Mouse (Mus musculus) MEL (cell line): ENCODE data around the gene Atoh8. TPM values are rescaled to one million over a fixed set of nuclear protein-coding genes. Genes with fewer than 3 reads are reported as not detected.
A peak's percentile ranks its signal among the peaks of the same experiment; 100 is the strongest.

Experiments used
- DNase-seq: peaks from one replicate; pipeline ENCODE4 v3.0.0; 2011; ENCODE audit warnings: low read depth, low spot score
- H3K27ac ChIP-seq: 2 replicates; pipeline ENCODE4 v1.5.1; 2012; ENCODE audit warnings: low read depth, mild to moderate bottlenecking, control low read depth, low read length, moderate library complexity; ENCODE audit not compliant: control insufficient read depth
- H3K27me3 ChIP-seq, 2 experiments: fragments of 150-350 bp in 1 of 2; sonication (generic) in 1 of 2; 2 replicates each; pipeline ENCODE4 v1.6.1; 2012; ENCODE audit warnings: low read length in 2 of 2, mild to moderate bottlenecking in 2 of 2, improper control_type of control experiment in 1 of 2, moderate library complexity in 1 of 2; ENCODE audit not compliant: insufficient read depth in 2 of 2, control insufficient read depth in 1 of 2
- H3K36me3 ChIP-seq, 2 experiments: 2 replicates each; pipeline ENCODE4 v1.6.1; 2012 to 2014; ENCODE audit warnings: low read length in 2 of 2, improper control_type of control experiment in 1 of 2, inconsistent platforms in 1 of 2, mild to moderate bottlenecking in 1 of 2; ENCODE audit not compliant: insufficient read depth in 2 of 2, control insufficient read depth in 1 of 2
- H3K4me1 ChIP-seq, 2 experiments: fragments of 150-350 bp in 1 of 2; sonication (generic) in 1 of 2; 2 replicates each; pipeline ENCODE4 v1.6.1; 2012; ENCODE audit warnings: low read length in 2 of 2, improper control_type of control experiment in 1 of 2, mild to moderate bottlenecking in 1 of 2; ENCODE audit not compliant: insufficient read depth in 2 of 2, control insufficient read depth in 1 of 2
- H3K4me3 ChIP-seq, 2 experiments: fragments of 150-350 bp in 1 of 2; sonication (generic) in 1 of 2; 2 replicates each; pipeline ENCODE4 v1.5.1; 2012; ENCODE audit warnings: low read depth in 2 of 2, low read length in 2 of 2, mild to moderate bottlenecking in 2 of 2, moderate library complexity in 2 of 2, control low read depth in 1 of 2, improper control_type of control experiment in 1 of 2; ENCODE audit not compliant: control insufficient read depth in 1 of 2, insufficient read depth in 1 of 2
- H3K79me2 ChIP-seq: 2 replicates; pipeline ENCODE4 v1.6.1; 2012; ENCODE audit warnings: mild to moderate bottlenecking, low read length, moderate library complexity; ENCODE audit not compliant: control insufficient read depth, poor library complexity, insufficient read depth
- H3K9ac ChIP-seq: 2 replicates; pipeline ENCODE4 v1.6.1; 2012; ENCODE audit warnings: low read depth, mild to moderate bottlenecking, control low read depth, low read length, moderate library complexity; ENCODE audit not compliant: control insufficient read depth, poor library complexity, severe bottlenecking
- H3K9me3 ChIP-seq: fragments of 150-350 bp; sonication (generic); replicated peaks from 2 replicates; pipeline ENCODE4 v1.6.1; 2012; ENCODE audit warnings: mild to moderate bottlenecking, low read length, improper control_type of control experiment, moderate library complexity; ENCODE audit not compliant: insufficient read depth
- BHLHE40 ChIP-seq: IDR thresholded peaks from 2 replicates; pipeline ENCODE4 v1.6.1; 2012; ENCODE audit warnings: low read depth, mild to moderate bottlenecking, inconsistent platforms, low read length, improper control_type of control experiment, borderline replicate concordance
- CHD1 ChIP-seq: IDR thresholded peaks from 2 replicates; pipeline ENCODE4 v1.6.1; 2012; ENCODE audit warnings: low read depth, mild to moderate bottlenecking, inconsistent platforms, low read length, improper control_type of control experiment
- CHD2 ChIP-seq: IDR thresholded peaks from 2 replicates; pipeline ENCODE4 v1.6.1; 2011; ENCODE audit warnings: low read length, improper control_type of control experiment
- CTCF ChIP-seq, 3 experiments: IDR thresholded peaks in 2 of 3; conservative IDR thresholded peaks in 1 of 3; 2 replicates each; pipeline ENCODE4 v1.5.1; 2011 to 2012; ENCODE audit warnings: low read length in 3 of 3, low read depth in 2 of 3, mild to moderate bottlenecking in 2 of 3, improper control_type of control experiment in 1 of 3, inconsistent platforms in 1 of 3, mixed read lengths in 1 of 3, moderate library complexity in 1 of 3; ENCODE audit not compliant: control insufficient read depth in 1 of 3, insufficient read depth in 1 of 3, poor library complexity in 1 of 3, severe bottlenecking in 1 of 3
- E2F4 ChIP-seq: IDR thresholded peaks from 2 replicates; pipeline ENCODE4 v1.6.1; 2011; ENCODE audit warnings: low read depth, low read length, improper control_type of control experiment, borderline replicate concordance
- ELF1 ChIP-seq: IDR thresholded peaks from 2 replicates; pipeline ENCODE4 v1.6.1; 2014; ENCODE audit warnings: low read depth, mild to moderate bottlenecking, inconsistent platforms, low read length, improper control_type of control experiment, moderate library complexity
- EP300 ChIP-seq, 2 experiments: IDR thresholded peaks; 2 replicates each; pipeline ENCODE4 v1.6.1; 2011; ENCODE audit warnings: improper control_type of control experiment in 2 of 2, low read length in 2 of 2, low read depth in 1 of 2, mild to moderate bottlenecking in 1 of 2
- ETS1 ChIP-seq: IDR thresholded peaks from 2 replicates; pipeline ENCODE4 v1.6.1; 2012; ENCODE audit warnings: low read depth, mild to moderate bottlenecking, inconsistent platforms, low read length, improper control_type of control experiment, moderate library complexity
- GABPA ChIP-seq: IDR thresholded peaks from 2 replicates; pipeline ENCODE4 v1.6.1; 2012; ENCODE audit warnings: low read depth, mild to moderate bottlenecking, inconsistent platforms, low read length, improper control_type of control experiment, moderate library complexity
- GATA1 ChIP-seq: IDR thresholded peaks from 2 replicates; pipeline ENCODE4 v1.6.1; 2011; ENCODE audit warnings: low read depth, low read length, improper control_type of control experiment
- JUND ChIP-seq: IDR thresholded peaks from 2 replicates; pipeline ENCODE4 v1.6.1; 2011; ENCODE audit warnings: low read depth, mild to moderate bottlenecking, improper control_type of control experiment, low read length
- KAT2A ChIP-seq: conservative IDR thresholded peaks from 2 replicates; pipeline ENCODE4 v1.6.1; 2012; ENCODE audit warnings: low read depth, low read length, improper control_type of control experiment, inconsistent platforms
- MAFK ChIP-seq: IDR thresholded peaks from 2 replicates; pipeline ENCODE4 v1.6.1; 2011; ENCODE audit warnings: low read depth, mild to moderate bottlenecking, low read length, improper control_type of control experiment, borderline replicate concordance
- MAZ ChIP-seq: IDR thresholded peaks from 2 replicates; pipeline ENCODE4 v1.6.1; 2012; ENCODE audit warnings: low read depth, mild to moderate bottlenecking, inconsistent platforms, low read length, improper control_type of control experiment
- MEF2A ChIP-seq: IDR thresholded peaks from 2 replicates; pipeline ENCODE4 v1.6.1; 2014; ENCODE audit warnings: low read depth, mild to moderate bottlenecking, inconsistent platforms, low read length, improper control_type of control experiment; ENCODE audit not compliant: poor library complexity, insufficient replicate concordance, severe bottlenecking; ENCODE audit errors: extremely low read depth
- MXI1 ChIP-seq: IDR thresholded peaks from 2 replicates; pipeline ENCODE4 v1.6.1; 2011; ENCODE audit warnings: mild to moderate bottlenecking, low read depth, low read length, improper control_type of control experiment
- MYB ChIP-seq: IDR thresholded peaks from 2 replicates; pipeline ENCODE4 v1.6.1; 2011; ENCODE audit warnings: mild to moderate bottlenecking, low read depth, low read length, improper control_type of control experiment
- MYC ChIP-seq: IDR thresholded peaks from 2 replicates; pipeline ENCODE4 v1.6.1; 2011; ENCODE audit warnings: low read depth, mild to moderate bottlenecking, low read length, improper control_type of control experiment, moderate library complexity
- NELFE ChIP-seq: IDR thresholded peaks from 2 replicates; pipeline ENCODE4 v1.6.1; 2011; ENCODE audit warnings: low read depth, low read length, improper control_type of control experiment
- NRF1 ChIP-seq: IDR thresholded peaks from 2 replicates; pipeline ENCODE4 v1.6.1; 2014; ENCODE audit warnings: low read depth, mild to moderate bottlenecking, inconsistent platforms, low read length, improper control_type of control experiment, moderate library complexity; ENCODE audit not compliant: poor library complexity, insufficient read depth, severe bottlenecking
- POLR2A ChIP-seq, 2 experiments: IDR thresholded peaks; 2 replicates each; pipeline ENCODE4 v1.6.1; 2011 to 2012; ENCODE audit warnings: low read length in 2 of 2, mild to moderate bottlenecking in 2 of 2, control low read depth in 1 of 2, improper control_type of control experiment in 1 of 2, low read depth in 1 of 2, moderate library complexity in 1 of 2; ENCODE audit not compliant: control insufficient read depth in 1 of 2, insufficient read depth in 1 of 2, poor library complexity in 1 of 2
- RAD21 ChIP-seq: IDR thresholded peaks from 2 replicates; pipeline ENCODE4 v1.6.1; 2011; ENCODE audit warnings: mild to moderate bottlenecking, low read depth, low read length, improper control_type of control experiment
- RCOR1 ChIP-seq: IDR thresholded peaks from 2 replicates; pipeline ENCODE4 v1.6.1; 2012; ENCODE audit warnings: low read depth, mild to moderate bottlenecking, inconsistent platforms, low read length, improper control_type of control experiment
- TAL1 ChIP-seq: IDR thresholded peaks from 2 replicates; pipeline ENCODE4 v1.6.1; 2012; ENCODE audit warnings: mild to moderate bottlenecking, inconsistent platforms, low read length, moderate library complexity, mixed read lengths
- TBP ChIP-seq: IDR thresholded peaks from 2 replicates; pipeline ENCODE4 v1.8.0; 2011; ENCODE audit warnings: low read depth, low read length, improper control_type of control experiment
- TCF12 ChIP-seq: IDR thresholded peaks from 2 replicates; pipeline ENCODE4 v1.6.1; 2014; ENCODE audit warnings: low read depth, mild to moderate bottlenecking, inconsistent platforms, low read length, improper control_type of control experiment, moderate library complexity
- UBTF ChIP-seq: IDR thresholded peaks from 2 replicates; pipeline ENCODE4 v1.6.1; 2012; ENCODE audit warnings: low read depth, mild to moderate bottlenecking, inconsistent platforms, low read length, improper control_type of control experiment, moderate library complexity, borderline replicate concordance; ENCODE audit not compliant: insufficient read depth
- USF1 ChIP-seq: IDR thresholded peaks from 2 replicates; pipeline ENCODE4 v1.6.1; 2014; ENCODE audit warnings: low read depth, mild to moderate bottlenecking, inconsistent platforms, low read length, improper control_type of control experiment, moderate library complexity
- USF2 ChIP-seq, 2 experiments: IDR thresholded peaks; 2 replicates each; pipeline ENCODE4 v1.6.1; 2011 to 2012; ENCODE audit warnings: improper control_type of control experiment in 2 of 2, low read length in 2 of 2, borderline replicate concordance in 1 of 2, inconsistent platforms in 1 of 2, low read depth in 1 of 2, mild to moderate bottlenecking in 1 of 2; ENCODE audit not compliant: insufficient read depth in 1 of 2
- ZC3H11A ChIP-seq: IDR thresholded peaks from 2 replicates; pipeline ENCODE4 v1.6.1; 2012; ENCODE audit warnings: low read depth, mild to moderate bottlenecking, inconsistent platforms, low read length, improper control_type of control experiment
- ZKSCAN1 ChIP-seq: IDR thresholded peaks from 2 replicates; pipeline ENCODE4 v1.6.1; 2012; ENCODE audit warnings: low read depth, mild to moderate bottlenecking, inconsistent platforms, low read length, improper control_type of control experiment, moderate library complexity
- ZMIZ1 ChIP-seq: IDR thresholded peaks from 2 replicates; pipeline ENCODE4 v1.6.1; 2012; ENCODE audit warnings: low read depth, mild to moderate bottlenecking, inconsistent platforms, low read length, improper control_type of control experiment, moderate library complexity
- polyA plus RNA-seq, 2 experiments: library from polyadenylated mRNA; stranded (reverse) in 1 of 2; unstranded in 1 of 2; fragments of >175 nt in 1 of 2; fragments of >200 nt in 1 of 2; gene quantifications; 2 replicates each; pipeline versions ENCODE4 v1.2.1 to v1.2.4; 2012; ENCODE audit warnings: low replicate concordance in 2 of 2, low read depth in 1 of 2; ENCODE audit not compliant: insufficient read length in 2 of 2, insufficient read depth in 1 of 2, missing spikeins in 1 of 2
- total RNA-seq: library from RNA; depleted of rRNA; stranded (reverse); fragments of 300-350 nt; gene quantifications from 2 replicates; pipeline ENCODE4 v1.2.3, GENCODE M21; 2012

Gene Atoh8
- total and polyA plus RNA-seq, 3 experiments = not detected

DNA sequence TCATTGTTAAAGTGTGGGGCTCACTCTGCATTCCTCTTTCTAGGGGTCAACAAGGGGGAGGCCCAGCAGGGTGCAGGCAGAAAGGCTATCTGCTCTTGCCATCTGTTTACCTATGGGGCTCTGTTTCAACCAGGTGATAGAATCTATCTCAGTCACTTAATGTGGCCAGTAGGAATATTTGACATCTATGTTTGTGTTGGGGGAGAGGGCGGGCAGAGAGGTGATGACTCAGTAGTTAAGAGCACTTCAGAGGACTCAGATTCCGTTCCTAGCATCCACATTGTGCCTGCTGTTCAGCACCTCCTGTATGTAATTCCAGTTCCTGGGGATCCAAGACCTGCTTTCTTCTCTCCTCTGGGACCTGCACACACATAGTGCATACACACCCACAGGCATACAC, 4.7 kb upstream of the Atoh8 start:
- no peaks in the 10 kb centered on the region for H3K4me1 ChIP-seq
- H3K79me2 ChIP-seq = no peaks in the 10 kb centered on the region
- no peak overlapping the region for H3K27ac ChIP-seq
- DNase-seq = no peak
- H3K9me3 ChIP-seq = no peaks in the 10 kb centered on the region
- no peaks in the 10 kb centered on the region for H3K36me3 ChIP-seq
- peaks cover 9 to 15% of the 10 kb centered on the region in 2 experiments for H3K27me3 ChIP-seq
- H3K9ac ChIP-seq = no peak overlapping the region
- no peak overlapping the region for H3K4me3 ChIP-seq
- no peak for TF ChIP-seq MYC
- TF ChIP-seq MXI1 = no peak
- TF ChIP-seq USF1 = no peak
- TF ChIP-seq NRF1 = no peak
- no peak for TF ChIP-seq ELF1
- no peak for TF ChIP-seq TCF12

DNA sequence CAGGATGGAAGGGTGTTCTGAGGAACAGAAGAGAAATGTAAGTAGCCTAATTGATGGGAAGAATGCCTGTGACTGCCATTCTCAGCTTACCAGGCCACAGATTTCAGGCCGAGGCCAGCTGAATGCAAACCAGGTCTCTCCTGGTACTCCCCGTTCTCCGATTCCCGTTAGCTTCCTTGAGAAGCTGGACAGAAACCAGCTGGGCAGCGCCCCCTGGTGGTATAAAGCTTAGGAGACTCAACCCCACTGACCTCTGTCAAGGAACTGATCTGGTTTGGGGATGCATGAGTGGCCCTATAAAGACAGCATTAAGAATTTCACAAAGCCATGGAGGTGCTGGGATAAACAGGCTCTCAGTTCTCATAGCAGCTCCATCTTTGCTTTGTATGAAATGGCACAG, 1.7 kb upstream of the Atoh8 start:
- H3K4me1 ChIP-seq = no peaks in the 10 kb centered on the region
- H3K9me3 ChIP-seq = no peaks in the 10 kb centered on the region
- H3K27ac ChIP-seq = no peak overlapping the region
- H3K4me3 ChIP-seq = no peak overlapping the region
- no peaks in the 10 kb centered on the region for H3K79me2 ChIP-seq
- no peaks in the 10 kb centered on the region for H3K36me3 ChIP-seq
- peaks cover 7 to 11% of the 10 kb centered on the region in 2 experiments for H3K27me3 ChIP-seq
- no peak overlapping the region for H3K9ac ChIP-seq
- DNase-seq = peak; percentile 76
- TF ChIP-seq MAFK (no peak), ZKSCAN1 (no peak), MYB (no peak), TBP (no peak), MYC (no peak), UBTF (no peak), ETS1 (no peak), ZC3H11A (peak; percentile 57), RCOR1 (no peak), USF2 (IDR thresholded peaks at IDR 0.05; ENCODE audit: borderline replicate concordance in 1 of 2, insufficient read depth in 1 of 2, low read depth in 1 of 2, low read length in 2 of 2) (no peak), RAD21 (peak; percentile 62), TAL1 (no peak), CHD1 (no peak), CTCF (IDR thresholded peaks at IDR 0.05 in 2 of 3, conservative IDR thresholded peaks at IDR 0.05 in 1 of 3; ENCODE audit: control insufficient read depth in 1 of 3, insufficient read depth in 1 of 3, low read depth in 2 of 3, low read length in 3 of 3, poor library complexity in 1 of 3, severe bottlenecking in 1 of 3) (peak; percentile 86 to 93 (median 86)), ZMIZ1 (no peak), JUND (no peak), MEF2A (no peak), BHLHE40 (no peak), MAZ (no peak), CHD2 (no peak), USF1 (no peak), E2F4 (no peak), GABPA (no peak), POLR2A (IDR thresholded peaks at IDR 0.05; ENCODE audit: control insufficient read depth in 1 of 2, insufficient read depth in 1 of 2, low read depth in 1 of 2, low read length in 2 of 2, poor library complexity in 1 of 2) (no peak), GATA1 (no peak), EP300 (IDR thresholded peaks at IDR 0.05; ENCODE audit: low read depth in 1 of 2, low read length in 2 of 2) (no peak), TCF12 (no peak), KAT2A (no peak), NELFE (no peak)
